Mouse (Mus musculus): ENCODE data around the gene Gpr135. TPM values are rescaled to one million over a fixed set of nuclear protein-coding genes. Genes with fewer than 3 reads are reported as not detected.

Gpr135 gene
- polyA plus RNA-seq, 2 experiments: 0.13 to 0.49 TPM

- WGBS (ENCODE audit: insufficient replicate concordance): 6% methylated on average over 2 of the region's 2 CpGs
- H3K9me3 ChIP-seq (ENCODE audit: control insufficient read depth, low read length): no peaks in the 10 kb centered on the region
- DNase-seq (ENCODE audit: low read depth in 3 of 3, low spot score in 3 of 3) (no peak), ATAC-seq (ENCODE audit: insufficient read depth) (no peak)
- no peaks in the 10 kb centered on the region for H3K4me1 ChIP-seq (replicated peaks; ENCODE audit: control insufficient read depth in 2 of 2, insufficient read depth in 2 of 2, low read length in 1 of 2)
- H3K27ac ChIP-seq: no peak overlapping the region
- no peak overlapping the region for H3K9ac ChIP-seq (replicated peaks)
- H3K4me3 ChIP-seq (ENCODE audit: insufficient read depth in 1 of 2, low read depth in 2 of 2, low read length in 2 of 2): no peak overlapping the region
- no peaks in the 10 kb centered on the region for H3K27me3 ChIP-seq (ENCODE audit: control insufficient read depth, insufficient read depth, low read length)
- H3K36me3 ChIP-seq (replicated peaks; ENCODE audit: control insufficient read depth, insufficient read depth, low read depth): no peaks in the 10 kb centered on the region
- TF ChIP-seq EP300 (IDR thresholded peaks at IDR 0.05; ENCODE audit: low read depth) (no peak), CTCF (IDR thresholded peaks at IDR 0.05; ENCODE audit: low read depth) (peak; percentile 23; the same call in 1 of the 2 replicates)
- H3K4me2 ChIP-seq (ENCODE audit: low read depth): no peak overlapping the region
These were observed 23.4 kb downstream of the Gpr135 start for GRCm38 (mm10) chr12:72047513-72047912.

DNA sequence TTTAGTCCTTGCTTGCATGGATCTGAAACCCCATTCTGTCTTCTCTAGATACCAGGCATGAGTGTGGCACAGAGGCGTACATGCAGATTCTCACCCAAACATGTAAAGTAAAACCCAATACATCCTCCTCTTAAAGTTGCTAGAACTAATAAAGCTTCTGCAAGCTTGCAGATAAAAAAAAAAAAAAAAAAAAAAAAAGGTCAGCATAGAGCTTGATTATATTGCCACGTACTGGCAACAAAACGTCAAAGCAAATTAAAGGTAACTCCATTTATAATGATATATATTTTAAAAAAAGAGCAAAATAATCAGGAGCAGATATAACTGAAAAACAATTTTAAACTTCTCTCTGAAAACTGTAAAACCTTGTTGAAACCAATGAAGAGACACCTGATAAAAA is 29.7 kb downstream of the Gpr135 start:
- H3K4me1 ChIP-seq (replicated peaks; ENCODE audit: control insufficient read depth in 2 of 2, insufficient read depth in 2 of 2, low read length in 1 of 2): peaks cover 0 to 5% of the 10 kb centered on the region in 2 experiments; a peak in 2 of 4 replicates
- TF ChIP-seq EP300 (IDR thresholded peaks at IDR 0.05; ENCODE audit: low read depth) (no peak), CTCF (IDR thresholded peaks at IDR 0.05; ENCODE audit: low read depth) (no peak)
- DNase-seq (ENCODE audit: low read depth in 3 of 3, low spot score in 3 of 3): no peak
- no peak overlapping the region for H3K9ac ChIP-seq (replicated peaks)
- H3K27me3 ChIP-seq (ENCODE audit: control insufficient read depth, insufficient read depth, low read length): no peaks in the 10 kb centered on the region
- no peaks in the 10 kb centered on the region for H3K9me3 ChIP-seq (ENCODE audit: control insufficient read depth, low read length)
- H3K27ac ChIP-seq: no peak overlapping the region
- no peaks in the 10 kb centered on the region for H3K36me3 ChIP-seq (replicated peaks; ENCODE audit: control insufficient read depth, insufficient read depth, low read depth)
- no peak overlapping the region for H3K4me2 ChIP-seq (ENCODE audit: low read depth)
- WGBS (ENCODE audit: insufficient replicate concordance): 69% methylated on average over 3 of the region's 3 CpGs
- no peak for ATAC-seq (ENCODE audit: insufficient read depth)
- no peak overlapping the region for H3K4me3 ChIP-seq (ENCODE audit: insufficient read depth in 1 of 2, low read depth in 2 of 2, low read length in 2 of 2)

DNA sequence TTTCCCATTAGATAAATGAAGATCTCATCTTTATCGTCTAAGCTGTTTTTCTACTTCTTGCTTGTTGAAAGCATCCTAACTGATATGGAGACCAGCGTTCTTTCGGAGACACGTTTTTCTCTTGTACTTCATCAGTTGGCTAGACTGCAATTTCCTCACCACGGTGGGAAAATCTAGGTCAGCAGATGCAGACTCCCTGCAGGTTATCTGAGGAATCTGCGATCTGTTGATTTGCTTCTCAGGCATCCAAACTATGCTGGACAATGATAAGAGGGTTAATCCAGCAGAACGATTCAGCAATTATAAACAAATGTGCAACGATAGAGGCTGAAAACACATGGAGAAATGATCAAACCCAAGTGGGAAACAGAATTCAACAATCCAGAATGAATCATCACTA is 31.4 kb downstream of the Gpr135 start:
- 53% methylated on average over 8 of the region's 8 CpGs for WGBS (ENCODE audit: insufficient replicate concordance)
- no peaks in the 10 kb centered on the region for H3K36me3 ChIP-seq (replicated peaks; ENCODE audit: control insufficient read depth, insufficient read depth, low read depth)
- ATAC-seq (ENCODE audit: insufficient read depth): no peak
- no peaks in the 10 kb centered on the region for H3K27me3 ChIP-seq (ENCODE audit: control insufficient read depth, insufficient read depth, low read length)
- H3K27ac ChIP-seq: no peak overlapping the region
- H3K4me2 ChIP-seq (ENCODE audit: low read depth): no peak overlapping the region
- no peak for DNase-seq (ENCODE audit: low read depth in 3 of 3, low spot score in 3 of 3)
- no peak for TF ChIP-seq CTCF (IDR thresholded peaks at IDR 0.05; ENCODE audit: low read depth)
- no peak overlapping the region for H3K4me3 ChIP-seq (ENCODE audit: insufficient read depth in 1 of 2, low read depth in 2 of 2, low read length in 2 of 2)
- no peak overlapping the region for H3K9ac ChIP-seq (replicated peaks)
- no peaks in the 10 kb centered on the region for H3K9me3 ChIP-seq (ENCODE audit: control insufficient read depth, low read length)
- peaks cover 0 to 7% of the 10 kb centered on the region in 2 experiments; a peak in 2 of 4 replicates for H3K4me1 ChIP-seq (replicated peaks; ENCODE audit: control insufficient read depth in 2 of 2, insufficient read depth in 2 of 2, low read length in 1 of 2)

DNA sequence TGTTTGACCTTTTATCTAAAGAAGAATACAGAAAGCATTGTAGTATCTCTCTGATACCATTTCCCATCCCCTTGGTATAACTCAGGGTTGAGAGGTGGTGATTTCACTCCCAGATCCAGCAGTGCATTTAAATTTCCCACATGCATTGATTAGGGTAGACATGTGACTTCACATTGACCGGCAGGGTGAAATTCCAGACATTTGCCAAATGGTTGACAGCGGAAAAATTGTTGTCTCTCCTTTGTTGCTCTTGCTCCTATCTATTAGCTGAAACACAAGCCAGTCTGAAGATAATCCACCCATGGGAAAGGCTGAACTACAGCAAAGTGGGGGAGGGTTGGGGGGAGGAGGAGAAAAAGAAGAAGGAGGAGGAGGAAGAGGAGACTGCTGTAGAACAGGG is 32.1 kb downstream of the Gpr135 start:
- Histone ChIP-seq H3K36me3 (replicated peaks; ENCODE audit: control insufficient read depth, insufficient read depth, low read depth) (no peaks in the 10 kb centered on the region), H3K4me1 (replicated peaks; ENCODE audit: control insufficient read depth in 2 of 2, insufficient read depth in 2 of 2, low read length in 1 of 2) (peaks cover 0 to 7% of the 10 kb centered on the region in 2 experiments; a peak in 2 of 4 replicates), H3K27me3 (ENCODE audit: control insufficient read depth, insufficient read depth, low read length) (no peaks in the 10 kb centered on the region), H3K4me3 (ENCODE audit: insufficient read depth in 1 of 2, low read depth in 2 of 2, low read length in 2 of 2) (no peak overlapping the region), H3K27ac (no peak overlapping the region), H3K9me3 (ENCODE audit: control insufficient read depth, low read length) (no peaks in the 10 kb centered on the region), H3K9ac (replicated peaks) (no peak overlapping the region), H3K4me2 (ENCODE audit: low read depth) (no peak overlapping the region)
- no peak for ATAC-seq (ENCODE audit: insufficient read depth)
- DNase-seq (ENCODE audit: low read depth in 3 of 3, low spot score in 3 of 3): no peak
- 47% methylated on average over 2 of the region's 2 CpGs for WGBS (ENCODE audit: insufficient replicate concordance)
- no peak for TF ChIP-seq EP300 (IDR thresholded peaks at IDR 0.05; ENCODE audit: low read depth)
- no peak for TF ChIP-seq CTCF (IDR thresholded peaks at IDR 0.05; ENCODE audit: low read depth)

GRCm38 (mm10) chr12:72037049-72037448 is 33.9 kb downstream of the Gpr135 start:
- TF ChIP-seq EP300 (IDR thresholded peaks at IDR 0.05; ENCODE audit: low read depth): no peak
- no peak for TF ChIP-seq CTCF (IDR thresholded peaks at IDR 0.05; ENCODE audit: low read depth)
- 58% methylated on average over 6 of the region's 6 CpGs for WGBS (ENCODE audit: insufficient replicate concordance)
- Histone ChIP-seq H3K27me3 (ENCODE audit: control insufficient read depth, insufficient read depth, low read length) (no peaks in the 10 kb centered on the region), H3K27ac (no peak overlapping the region), H3K9ac (replicated peaks) (no peak overlapping the region), H3K36me3 (replicated peaks; ENCODE audit: control insufficient read depth, insufficient read depth, low read depth) (no peaks in the 10 kb centered on the region), H3K9me3 (ENCODE audit: control insufficient read depth, low read length) (no peaks in the 10 kb centered on the region), H3K4me3 (ENCODE audit: insufficient read depth in 1 of 2, low read depth in 2 of 2, low read length in 2 of 2) (no peak overlapping the region), H3K4me1 (replicated peaks; ENCODE audit: control insufficient read depth in 2 of 2, insufficient read depth in 2 of 2, low read length in 1 of 2) (peaks cover 0 to 7% of the 10 kb centered on the region in 2 experiments; a peak in 2 of 4 replicates), H3K4me2 (ENCODE audit: low read depth) (no peak overlapping the region)
- no peak for DNase-seq (ENCODE audit: low read depth in 3 of 3, low spot score in 3 of 3)
- ATAC-seq (ENCODE audit: insufficient read depth): no peak
